Mouse (Mus musculus): Measurements from ENCODE around the gene Ppp5c.

DNA sequence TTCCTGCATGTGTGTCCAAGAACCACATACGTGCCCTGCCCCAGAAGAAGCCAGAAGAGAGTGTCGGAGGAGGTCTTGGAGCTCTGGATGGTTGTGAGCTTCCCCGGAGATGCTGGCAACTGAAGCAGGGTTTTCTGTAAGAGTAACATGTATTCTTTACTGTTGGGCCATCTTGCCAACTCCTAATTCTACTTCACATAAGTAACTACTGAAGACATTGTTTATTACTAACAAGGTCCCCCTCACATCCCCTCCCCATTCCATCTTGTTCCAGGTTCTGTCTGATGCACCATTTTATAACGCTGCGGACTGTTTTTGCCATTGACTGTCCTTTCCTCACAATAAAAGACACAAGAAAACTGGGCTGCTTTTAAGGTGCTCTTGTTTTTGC is 45.8 kb upstream of the Ppp5c start:
- TF ChIP-seq CTCF (IDR thresholded peaks at IDR 0.05; ENCODE audit: borderline replicate concordance, control insufficient read depth, extremely low read depth, insufficient read depth, low read length, poor library complexity) (no peak), POLR2A (IDR thresholded peaks at IDR 0.05; ENCODE audit: control insufficient read depth, extremely low read depth, insufficient read depth, low read length, poor library complexity) (no peak)
